Mouse (Mus musculus): Measurements from ENCODE around the gene Epn2.

- TF ChIP-seq MAFK (IDR thresholded peaks at IDR 0.05; ENCODE audit: insufficient read depth, low read depth, low read length) (no peak), ZC3H11A (IDR thresholded peaks at IDR 0.05; ENCODE audit: borderline replicate concordance, low read depth, low read length) (no peak)
Observed at GRCm38 (mm10) chr11:61476786-61477382, 102.6 kb downstream of the Epn2 start.

All from ES-E14 (cell line).